8 mouse cellular contexts compared by ENCODE assay signal in the genomic region with DNA sequence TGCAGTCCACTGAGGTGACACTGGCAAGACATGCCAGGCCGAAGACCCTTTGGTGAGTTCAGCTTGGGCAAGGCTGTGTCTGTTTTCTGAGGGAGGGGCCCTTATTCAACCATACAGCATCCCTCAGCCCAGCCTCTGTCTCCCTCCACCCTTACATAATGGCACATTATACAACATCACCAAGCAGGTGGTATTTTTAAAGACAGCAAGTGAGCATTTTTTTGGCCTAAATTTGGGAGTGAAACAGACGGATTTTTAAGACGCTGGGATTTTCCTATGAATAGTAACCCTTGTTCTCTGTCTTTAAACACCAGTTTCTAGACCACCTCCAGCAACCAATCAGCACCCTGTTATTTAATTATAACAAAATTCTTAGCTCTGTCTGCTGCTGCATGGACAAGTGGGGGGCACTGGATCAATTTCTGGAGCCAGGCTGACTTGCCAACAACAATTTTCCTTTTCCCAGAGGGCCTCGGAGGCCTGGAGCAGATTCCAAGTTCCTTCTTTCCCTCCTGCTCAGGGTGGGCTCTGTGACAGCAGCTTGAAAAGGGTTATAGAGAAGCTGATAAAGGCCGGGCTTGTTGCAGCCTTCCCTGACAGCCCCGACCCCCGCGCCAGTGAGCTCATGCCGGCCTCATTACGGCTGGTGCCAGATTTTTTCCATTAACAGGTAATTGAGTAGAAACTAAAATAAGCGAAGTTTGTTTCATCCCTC.
A peak's percentile ranks its signal among the peaks of the same experiment; 100 is the strongest.
DNase-seq lines count a peak whose midpoint lies in the region; ATAC-seq and TF ChIP-seq lines count a peak whose summit lies in the region.
"Had no signal": no experiment of that assay in that cellular context is flagged by ENCODE, and none has a peak within 500 bp of the region (broad histone marks: within the 10 kb centered on the region; RNA-seq: fewer than 3 reads in every experiment).

No protein-coding gene starts in this region.

- no peaks in the 10 kb centered on the region for H3K36me3 ChIP-seq in hindbrain, embryonic 12.5 days
- H3K36me3 ChIP-seq in limb, embryonic 14.5 days (ENCODE audit: control insufficient read depth, insufficient read depth, low read length) = no peaks in the 10 kb centered on the region
- H3K36me3 ChIP-seq: neural tube, embryonic 12.5 days had no signal

- no peaks in the 10 kb centered on the region for H3K9me3 ChIP-seq in hindbrain, embryonic 12.5 days (replicated peaks)
- 0 out of 2 replicates have a peak, but pooled peaks cover 3% of the 10 kb centered on the region for H3K9me3 ChIP-seq in limb, embryonic 14.5 days (ENCODE audit: control insufficient read depth, low read length)
- H3K9me3 ChIP-seq: neural tube, embryonic 12.5 days had no signal

- peaks cover 7% of the 10 kb centered on the region; the same call in 1 of the 2 replicates for H3K4me1 ChIP-seq in hindbrain, embryonic 12.5 days
- H3K4me1 ChIP-seq in limb, embryonic 14.5 days (ENCODE audit: control insufficient read depth, insufficient read depth, low read length) = peaks cover 18% of the 10 kb centered on the region

- H3K27ac ChIP-seq in hindbrain, embryonic 12.5 days = 0 out of 2 replicates have a peak overlapping the region, but pooled peaks have one; percentile 31
- H3K27ac ChIP-seq in limb, embryonic 14.5 days (replicated peaks; ENCODE audit: low read depth, low read length) = peak overlapping the region; percentile 53
- H3K27ac ChIP-seq: neural tube, embryonic 12.5 days had no signal

- 43% methylated on average over 11 of the region's 11 CpGs for WGBS in hindbrain, embryonic 12.5 days
- 23% methylated on average over 11 of the region's 11 CpGs for WGBS in limb, embryonic 14.5 days

- no peak overlapping the region for H3K4me2 ChIP-seq in hindbrain, embryonic 12.5 days (replicated peaks)
- H3K4me2 ChIP-seq in limb, embryonic 14.5 days (replicated peaks; ENCODE audit: low read depth, low read length, severe bottlenecking) = peak overlapping the region; percentile 35

- ATAC-seq in hindbrain, embryonic 12.5 days (ENCODE audit: low FRiP score) = no peak
- ATAC-seq in limb, embryonic 14.5 days (ENCODE audit: low FRiP score, low read depth) = peak; percentile 79

- TF ChIP-seq POLR2A in brain, embryonic 14.5 days (IDR thresholded peaks at IDR 0.05; ENCODE audit: borderline replicate concordance, extremely low read depth, insufficient read depth, insufficient read length, poor library complexity, severe bottlenecking) = no peak
- TF ChIP-seq POLR2A in limb, embryonic 14.5 days (IDR thresholded peaks at IDR 0.05; ENCODE audit: borderline replicate concordance, extremely low read depth, insufficient read depth, insufficient read length) = no peak

- TF ChIP-seq CTCF in brain, embryonic 14.5 days (IDR thresholded peaks at IDR 0.05; ENCODE audit: borderline replicate concordance, extremely low read depth, insufficient read depth, insufficient read length) = no peak

- no peaks in the 10 kb centered on the region for H3K27me3 ChIP-seq in hindbrain, embryonic 12.5 days
- no peaks in the 10 kb centered on the region for H3K27me3 ChIP-seq in limb, embryonic 14.5 days (ENCODE audit: control insufficient read depth, insufficient read depth, low read length)
- H3K27me3 ChIP-seq: neural tube, embryonic 12.5 days had no signal

- peak; percentile 96 for DNase-seq in brain, embryonic 14.5 days (ENCODE audit: low read depth)
- peak; percentile 67 for DNase-seq in embryo, embryonic 10.5 days (ENCODE audit: low spot score)
- peak; percentile 71 for DNase-seq in limb, embryonic 14.5 days (ENCODE audit: low spot score)
- DNase-seq in thymus, postnatal 36 days = no peak
- no peak for DNase-seq in MN1 (ENCODE audit: low spot score)
- DNase-seq in adrenal gland, adult 8-10 months = no peak

- no peak overlapping the region for H3K9ac ChIP-seq in hindbrain, embryonic 12.5 days
- no peak overlapping the region for H3K9ac ChIP-seq in limb, embryonic 14.5 days (ENCODE audit: low read depth, low read length, severe bottlenecking)
- H3K9ac ChIP-seq: neural tube, embryonic 12.5 days had no signal

- H3K4me3 ChIP-seq in hindbrain, embryonic 12.5 days = no peak overlapping the region
- H3K4me3 ChIP-seq in limb, embryonic 14.5 days (replicated peaks; ENCODE audit: low read length) = no peak overlapping the region
- H3K4me3 ChIP-seq: neural tube, embryonic 12.5 days had no signal

Comparison
In these comparisons a context has a peak if more than half of its experiments do, and no peak if none do; other contexts are left out.
1. DNase-seq: peak in brain, embryonic 14.5 days (single experiment), embryo, embryonic 10.5 days (single experiment) and limb, embryonic 14.5 days (single experiment); none in thymus, postnatal 36 days (0 of 2), MN1 (single experiment) and adrenal gland, adult 8-10 months (single experiment).